8 mouse cellular contexts compared by ENCODE assay signal in genomic region chr5:24387264-24388241, GRCm38 (mm10). TPM values are rescaled to one million over a fixed set of nuclear protein-coding genes. Genes with fewer than 3 reads are reported as not detected.
A peak's percentile ranks its signal among the peaks of the same experiment; 100 is the strongest.
DNase-seq lines count a peak whose midpoint lies in the region; ATAC-seq and TF ChIP-seq lines count a peak whose summit lies in the region.

No protein-coding gene starts in this region.

- peak; percentile 41; the same call in 1 of the 2 replicates for TF ChIP-seq CTCF in embryonic fibroblast, embryonic 13.5 days (IDR thresholded peaks at IDR 0.05; ENCODE audit: borderline replicate concordance, insufficient read depth, low read length)
- peak; percentile 32 for TF ChIP-seq CTCF in liver, embryonic 14.5 days (IDR thresholded peaks at IDR 0.05; ENCODE audit: low read depth)

- H3K27me3 ChIP-seq in liver, embryonic 14.5 days (ENCODE audit: control insufficient read depth, insufficient read depth, low read length), result peaks cover 25% of the 10 kb centered on the region
- peaks cover 29% of the 10 kb centered on the region for H3K27me3 ChIP-seq in neural tube, embryonic 11.5 days (ENCODE audit: control insufficient read depth, insufficient read depth, low read length)

- H3K4me1 ChIP-seq in embryonic fibroblast, embryonic 13.5 days (ENCODE audit: control insufficient read depth, insufficient read depth, low read length), result no peaks in the 10 kb centered on the region
- H3K4me1 ChIP-seq in liver, embryonic 14.5 days (replicated peaks; ENCODE audit: control insufficient read depth in 2 of 2, insufficient read depth in 2 of 2, low read length in 1 of 2), result peaks cover 3 to 22% of the 10 kb centered on the region in 2 experiments
- H3K4me1 ChIP-seq in neural tube, embryonic 11.5 days (ENCODE audit: control insufficient read depth, insufficient read depth, low read length), result peaks cover 19% of the 10 kb centered on the region

- no peak overlapping the region for H3K9ac ChIP-seq in liver, embryonic 14.5 days (replicated peaks)
- peak overlapping the region; percentile 53 for H3K9ac ChIP-seq in neural tube, embryonic 11.5 days (ENCODE audit: low read length)

- H3K9me3 ChIP-seq in liver, embryonic 14.5 days (ENCODE audit: control insufficient read depth, low read length), result no peaks in the 10 kb centered on the region
- no peaks in the 10 kb centered on the region for H3K9me3 ChIP-seq in neural tube, embryonic 11.5 days (ENCODE audit: control insufficient read depth, low read length)

- H3K4me3 ChIP-seq in embryonic fibroblast, embryonic 13.5 days (ENCODE audit: insufficient read depth, low read length), result peak overlapping the region; percentile 21; the same call in 1 of the 2 replicates
- peak overlapping the region in 1 of 2 experiments; percentile 28; a peak in 3 of 4 replicates for H3K4me3 ChIP-seq in liver, embryonic 14.5 days (ENCODE audit: insufficient read depth in 1 of 2, low read depth in 2 of 2, low read length in 2 of 2)
- H3K4me3 ChIP-seq in neural tube, embryonic 11.5 days (ENCODE audit: low read depth, low read length), result peak overlapping the region; percentile 42

- under 1% methylated on average over 73 of the region's 73 CpGs for WGBS in liver, embryonic 14.5 days (ENCODE audit: insufficient replicate concordance)
- WGBS in neural tube, embryonic 11.5 days, result 1% methylated on average over 73 of the region's 73 CpGs

- no peak for TF ChIP-seq EP300 in liver, embryonic 14.5 days (IDR thresholded peaks at IDR 0.05; ENCODE audit: low read depth)

- H3K4me2 ChIP-seq in liver, embryonic 14.5 days (ENCODE audit: low read depth), result peak overlapping the region; percentile 67
- H3K4me2 ChIP-seq in neural tube, embryonic 11.5 days (ENCODE audit: low read depth), result peak overlapping the region; percentile 82

- no peak overlapping the region for H3K27ac ChIP-seq in embryonic fibroblast, embryonic 13.5 days (ENCODE audit: insufficient read depth, low read length)
- H3K27ac ChIP-seq in liver, embryonic 14.5 days, result no peak overlapping the region
- no peak overlapping the region for H3K27ac ChIP-seq in neural tube, embryonic 11.5 days (ENCODE audit: low read depth, low read length)

- no peak for ATAC-seq in liver, embryonic 14.5 days (ENCODE audit: insufficient read depth)
- peak; percentile 48; the same call in 1 of the 2 replicates for ATAC-seq in neural tube, embryonic 11.5 days (ENCODE audit: insufficient read depth, low FRiP score, low TSS enrichment)

- intact Hi-C loops in heart, postnatal 10 days (cut with DNase I), result loop anchor here (2.0 kb wide), 1 partner anchor 23 kb away; the partner anchor contains the start of gene Nos3

- peak; percentile 69 for DNase-seq in CD4-positive, CD25-positive, alpha-beta regulatory T cell, adult 2 months (ENCODE audit: low read depth, low spot score)
- DNase-seq in adrenal gland, adult 2 months, result peak; percentile 80
- peak; percentile 75 to 78 for DNase-seq in heart, postnatal 10 days
- DNase-seq in kidney, postnatal 25 days, result peak; percentile 85 to 92
- no peak for DNase-seq in liver, embryonic 14.5 days (ENCODE audit: low read depth in 3 of 3, low spot score in 3 of 3)
- peak; percentile 65 for DNase-seq in neural tube, embryonic 11.5 days (ENCODE audit: low spot score)
- DNase-seq in thymus, postnatal 36 days, result peak; percentile 48 to 62

- no peak for TF ChIP-seq POLR2A in embryonic fibroblast, embryonic 13.5 days (IDR thresholded peaks at IDR 0.05; ENCODE audit: low read depth, low read length)

- no peaks in the 10 kb centered on the region for H3K36me3 ChIP-seq in liver, embryonic 14.5 days (replicated peaks; ENCODE audit: control insufficient read depth, insufficient read depth, low read depth)
- H3K36me3 ChIP-seq in neural tube, embryonic 11.5 days (ENCODE audit: control insufficient read depth, insufficient read depth, low read length), result no peaks in the 10 kb centered on the region

RNA-seq across cellular contexts. Expression of gene Atg9b, which starts 4.4 kb away (rescaled TPM):
- 1 to 10 TPM; 1.5 to 1.7 TPM for total RNA-seq in adrenal gland, adult 2 months (2021)
- polyA plus RNA-seq in adrenal gland, adult 2 months (2012; rRNA removed), result 7.5 and 11.6 TPM in 2 replicates
- 0.39 and 1.0 TPM in 2 replicates for polyA plus RNA-seq in embryonic fibroblast, embryonic 13.5 days (2011; ENCODE audit: insufficient read length, low read depth, missing spikeins)
- total RNA-seq in heart, postnatal 10 days (2021), result under 1 TPM; 0.62 to 0.89 TPM
- polyA plus RNA-seq in liver, embryonic 14.5 days (2012; rRNA removed), result 0.42 and 0.57 TPM in 2 replicates
- polyA plus RNA-seq in liver, embryonic 14.5 days (2014; fragmentation: Nextera tagmentation; extraction: Ambion mirVana), result 0.14 and 0.35 TPM in 2 replicates
- polyA plus RNA-seq in neural tube, embryonic 11.5 days (2014; fragmentation: Nextera tagmentation; extraction: Ambion mirVana), result 0.54 and 0.89 TPM in 2 replicates

RNA-seq across cellular contexts. Expression of gene Abcb8, which starts 5.9 kb away (rescaled TPM):
- 10 to 100 TPM; 63.6 to 69.8 TPM for total RNA-seq in adrenal gland, adult 2 months (2021)
- polyA plus RNA-seq in adrenal gland, adult 2 months (2012; rRNA removed), result 165 and 174 TPM in 2 replicates
- 10.6 and 11.7 TPM in 2 replicates for polyA plus RNA-seq in embryonic fibroblast, embryonic 13.5 days (2011; ENCODE audit: insufficient read length, low read depth, missing spikeins)
- 10 to 100 TPM; 85.0 to 88.5 TPM for total RNA-seq in heart, postnatal 10 days (2021)
- 16.9 and 20.4 TPM in 2 replicates for polyA plus RNA-seq in liver, embryonic 14.5 days (2012; rRNA removed)
- polyA plus RNA-seq in liver, embryonic 14.5 days (2014; fragmentation: Nextera tagmentation; extraction: Ambion mirVana), result 18.0 and 19.5 TPM in 2 replicates
- polyA plus RNA-seq in neural tube, embryonic 11.5 days (2014; fragmentation: Nextera tagmentation; extraction: Ambion mirVana), result 45.8 and 47.0 TPM in 2 replicates

RNA-seq across cellular contexts. Expression of gene Nos3, which starts 22.9 kb away (rescaled TPM):
- total RNA-seq in adrenal gland, adult 2 months (2021), result 10 to 100 TPM in 1 of 2 experiments, 1 to 10 TPM in 1; 8.5 to 13.6 TPM
- 22.1 and 33.1 TPM in 2 replicates for polyA plus RNA-seq in adrenal gland, adult 2 months (2012; rRNA removed)
- 0.12 TPM in 1 of 2 replicates, not detected in the other for polyA plus RNA-seq in embryonic fibroblast, embryonic 13.5 days (2011; ENCODE audit: insufficient read length, low read depth, missing spikeins)
- total RNA-seq in heart, postnatal 10 days (2021), result 10 to 100 TPM; 44.0 to 44.4 TPM
- 1.3 and 1.4 TPM in 2 replicates for polyA plus RNA-seq in liver, embryonic 14.5 days (2012; rRNA removed)
- polyA plus RNA-seq in liver, embryonic 14.5 days (2014; fragmentation: Nextera tagmentation; extraction: Ambion mirVana), result 1.5 TPM in 2 replicates
- polyA plus RNA-seq in neural tube, embryonic 11.5 days (2014; fragmentation: Nextera tagmentation; extraction: Ambion mirVana), result 6.1 and 6.7 TPM in 2 replicates

RNA-seq across cellular contexts. Expression of gene Asic3, which starts 25.6 kb away (rescaled TPM):
- total RNA-seq in adrenal gland, adult 2 months (2021), result under 1 TPM in 1 of 2 experiments, not detected in 1; 0.48 TPM
- polyA plus RNA-seq in adrenal gland, adult 2 months (2012; rRNA removed), result 0.74 and 1.2 TPM in 2 replicates
- 2.3 and 3.5 TPM in 2 replicates for polyA plus RNA-seq in embryonic fibroblast, embryonic 13.5 days (2011; ENCODE audit: insufficient read length, low read depth, missing spikeins)
- under 1 TPM; 0.12 to 0.22 TPM for total RNA-seq in heart, postnatal 10 days (2021)
- polyA plus RNA-seq in liver, embryonic 14.5 days (2012; rRNA removed), result not detected in 2 replicates
- not detected in 2 replicates for polyA plus RNA-seq in liver, embryonic 14.5 days (2014; fragmentation: Nextera tagmentation; extraction: Ambion mirVana)
- polyA plus RNA-seq in neural tube, embryonic 11.5 days (2014; fragmentation: Nextera tagmentation; extraction: Ambion mirVana), result 0.12 and 0.54 TPM in 2 replicates

RNA-seq across cellular contexts. Expression of gene Cdk5, which starts 35.8 kb away (rescaled TPM):
- 10 to 100 TPM; 40.7 to 47.9 TPM for total RNA-seq in adrenal gland, adult 2 months (2021)
- polyA plus RNA-seq in adrenal gland, adult 2 months (2012; rRNA removed), result 60.2 and 63.3 TPM in 2 replicates
- 70.7 and 76.7 TPM in 2 replicates for polyA plus RNA-seq in embryonic fibroblast, embryonic 13.5 days (2011; ENCODE audit: insufficient read length, low read depth, missing spikeins)
- total RNA-seq in heart, postnatal 10 days (2021), result 10 to 100 TPM; 21.5 to 25.0 TPM
- polyA plus RNA-seq in liver, embryonic 14.5 days (2012; rRNA removed), result 9.9 and 10.3 TPM in 2 replicates
- 8.2 and 8.9 TPM in 2 replicates for polyA plus RNA-seq in liver, embryonic 14.5 days (2014; fragmentation: Nextera tagmentation; extraction: Ambion mirVana)
- 59.1 and 64.9 TPM in 2 replicates for polyA plus RNA-seq in neural tube, embryonic 11.5 days (2014; fragmentation: Nextera tagmentation; extraction: Ambion mirVana)

Comparison
In these comparisons a context has a peak if more than half of its experiments do, and no peak if none do; other contexts are left out.
1. DNase-seq: peak in CD4-positive, CD25-positive, alpha-beta regulatory T cell, adult 2 months (single experiment), adrenal gland, adult 2 months (single experiment), heart, postnatal 10 days (2 of 2), kidney, postnatal 25 days (2 of 2), neural tube, embryonic 11.5 days (single experiment) and thymus, postnatal 36 days (2 of 2); none in liver, embryonic 14.5 days (0 of 3).